Mouse (Mus musculus): ENCODE measurements around the gene Adck1. TPM values are rescaled to one million over a fixed set of nuclear protein-coding genes. Genes with fewer than 3 reads are reported as not detected.

The Adck1 gene
- 15.3 to 16.0 TPM (median 15.4 TPM) in 4 replicates for total RNA-seq (2023)

DNA sequence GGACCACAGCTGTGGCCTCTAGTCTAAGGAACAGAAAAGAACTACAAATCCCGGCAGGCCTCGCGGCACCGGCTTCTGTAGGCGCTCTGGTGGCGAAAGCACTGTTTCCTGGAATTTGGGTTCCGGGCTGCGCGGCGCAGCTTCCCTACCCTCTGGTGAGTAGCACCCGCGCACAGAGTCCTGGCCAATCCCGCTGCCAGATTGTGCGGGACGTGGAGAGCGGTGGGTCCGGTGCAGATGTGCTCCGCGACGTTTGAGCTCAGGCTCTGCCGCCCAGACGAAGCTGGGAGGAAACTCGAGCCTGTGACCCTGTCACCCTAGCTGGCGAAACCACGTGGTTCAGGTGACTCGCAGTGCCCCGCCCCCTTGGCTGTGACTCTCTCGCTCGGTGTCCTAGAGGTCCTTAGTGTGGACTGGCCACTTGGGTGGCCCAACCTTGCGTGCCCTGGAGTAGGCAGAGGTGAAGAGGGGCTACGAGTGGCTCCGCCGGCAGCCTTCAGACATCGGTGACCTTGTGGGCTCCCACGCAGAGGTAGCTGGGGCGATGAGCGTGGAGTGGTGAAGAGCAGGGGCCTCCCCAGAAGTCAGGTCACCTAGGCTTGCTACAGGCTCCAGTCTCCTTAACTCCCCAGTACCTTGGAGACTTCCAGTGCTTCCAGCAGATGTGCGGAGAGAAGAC lies at the start of gene Adck1:
TSS of gene Adck1 (plus strand) at position 114 of the 679 bp plus-strand sequence.

GRCm38 (mm10) chr12:88323926-88324325 lies 36.4 kb upstream of the Adck1 start, which contains the start of gene Gm5039:
TSS of gene Gm5039 (minus strand) at chr12:88324026.

Other genes starting within 250 kb of the Adck1 start
- gene Gm10436, start 178.4 kb upstream of the Adck1 start, total RNA-seq (2023): not detected in 4 replicates
- gene Gm8332, start 110.5 kb upstream of the Adck1 start, total RNA-seq (2023): not detected in 4 replicates
- not detected in 4 replicates for gene Gm5662, start 86.1 kb upstream of the Adck1 start, total RNA-seq (2023)
- not detected in 4 replicates for gene Gm5039, start 36.5 kb upstream of the Adck1 start, total RNA-seq (2023)